Mouse (Mus musculus) E14TG2a.4 (cell line): Measurements from ENCODE around the gene Cuta.
"Not testable (repeated sequence)": the region's sequence is repeated elsewhere in the genome, so short reads cannot be mapped to it uniquely, and the experiment has no call there.

ENCODE experiments used
- CTCF ChIP-seq: conservative IDR thresholded peaks from 2 replicates; pipeline ENCODE4 v1.5.1; 2014; ENCODE audit warnings: low read length
- NANOG ChIP-seq: IDR thresholded peaks from 2 replicates; pipeline ENCODE4 v1.6.1; 2014; ENCODE audit warnings: borderline replicate concordance, low read length, mixed read lengths

DNA sequence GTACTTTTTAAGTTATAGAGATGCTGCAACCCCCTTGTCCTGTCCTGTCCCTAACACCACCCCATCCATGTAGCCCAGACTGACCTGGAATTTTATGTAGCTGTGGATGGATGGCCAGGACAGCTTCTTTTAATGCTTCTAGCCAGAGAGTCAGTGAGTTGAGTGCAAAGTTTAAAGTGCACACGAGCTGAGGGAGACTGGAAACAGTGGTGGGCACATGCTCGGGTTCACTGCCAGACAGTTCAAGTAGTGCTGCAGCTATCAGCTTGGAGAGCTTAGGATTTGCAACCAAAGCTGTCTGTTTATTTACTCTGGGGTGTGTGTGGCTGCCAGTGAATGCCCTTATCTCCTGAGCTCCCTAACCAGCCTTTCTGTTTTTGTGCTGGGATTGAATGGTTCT is 19.9 kb downstream of the Cuta start:
- not testable (repeated sequence) for TF ChIP-seq CTCF, NANOG
